Mouse (Mus musculus) myocyte (in vitro differentiated cells): ENCODE results near the gene Zfp637.

Experiments
- E2F4 ChIP-seq: IDR thresholded peaks from one replicate; pipeline ENCODE4 v1.6.1; 2011; ENCODE audit warnings: mild to moderate bottlenecking, control low read depth, moderate library complexity; ENCODE audit not compliant: insufficient read depth
- MAX ChIP-seq: IDR thresholded peaks from one replicate; pipeline ENCODE4 v1.6.1; 2011; ENCODE audit warnings: low read depth, mild to moderate bottlenecking, control low read depth
- MYOD1 ChIP-seq, 3 experiments: IDR thresholded peaks; one replicate each; pipeline ENCODE4 v1.6.1; 2011; ENCODE audit warnings: control low read depth in 2 of 3, low read depth in 2 of 3, mild to moderate bottlenecking in 2 of 3, moderate library complexity in 1 of 3; ENCODE audit not compliant: insufficient read length in 2 of 3, control insufficient read depth in 1 of 3
- MYOG ChIP-seq, 3 experiments: IDR thresholded peaks; one replicate each; pipeline ENCODE4 v1.6.1; 2011; ENCODE audit warnings: control low read depth in 2 of 3, low read depth in 2 of 3, mild to moderate bottlenecking in 2 of 3; ENCODE audit not compliant: insufficient read length in 2 of 3, control insufficient read depth in 1 of 3, insufficient read depth in 1 of 3
- POLR2A ChIP-seq: IDR thresholded peaks from one replicate; pipeline ENCODE4 v1.6.1; 2011; ENCODE audit warnings: low read depth, mild to moderate bottlenecking, control low read depth, moderate library complexity; ENCODE audit not compliant: insufficient read length
- POLR2AphosphoS2 ChIP-seq: IDR thresholded peaks from one replicate; pipeline ENCODE4 v1.6.1; 2011; ENCODE audit warnings: low read depth, control low read depth; ENCODE audit not compliant: insufficient read length
- SRF ChIP-seq: IDR thresholded peaks from one replicate; pipeline ENCODE4 v1.6.1; 2011; ENCODE audit warnings: low read depth; ENCODE audit not compliant: control insufficient read depth, insufficient read length
- TCF12 ChIP-seq: IDR thresholded peaks from one replicate; pipeline ENCODE4 v1.6.1; 2011; ENCODE audit warnings: mild to moderate bottlenecking, control low read depth; ENCODE audit not compliant: poor library complexity, insufficient read depth, severe bottlenecking
- TCF3 ChIP-seq: IDR thresholded peaks from one replicate; pipeline ENCODE4 v1.6.1; 2011; ENCODE audit warnings: low read depth, control low read depth; ENCODE audit not compliant: insufficient read length
- USF1 ChIP-seq: IDR thresholded peaks from one replicate; pipeline ENCODE4 v1.6.1; 2011; ENCODE audit warnings: low read depth, mild to moderate bottlenecking, control low read depth, moderate library complexity

DNA sequence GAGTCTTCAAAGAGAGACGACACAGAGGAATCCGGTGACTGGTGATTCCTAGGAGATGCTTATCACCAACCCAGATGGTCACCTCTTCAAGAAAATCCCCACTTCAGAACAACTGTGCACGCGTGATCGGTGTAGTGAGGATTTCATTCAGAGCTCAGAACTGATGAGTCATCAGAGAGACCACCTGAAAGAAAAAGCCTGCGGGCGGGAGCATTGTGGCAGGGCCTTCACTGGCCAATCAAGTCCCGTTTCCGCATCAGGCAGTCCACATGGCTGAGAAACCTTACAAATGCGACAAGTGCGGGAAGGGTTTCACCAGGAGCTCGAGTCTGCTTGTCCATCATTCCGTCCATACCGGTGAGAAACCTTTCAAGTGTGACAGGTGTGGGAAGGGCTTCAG, 30.1 kb downstream of the Zfp637 start:
- TF ChIP-seq TCF3 (no peak), TCF12 (no peak), MYOG (IDR thresholded peaks at IDR 0.05; ENCODE audit: control insufficient read depth in 1 of 3, insufficient read depth in 1 of 3, insufficient read length in 2 of 3, low read depth in 2 of 3) (no peak), POLR2A (no peak), POLR2AphosphoS2 (no peak), MYOD1 (IDR thresholded peaks at IDR 0.05; ENCODE audit: control insufficient read depth in 1 of 3, insufficient read length in 2 of 3, low read depth in 2 of 3) (no peak), SRF (no peak), USF1 (no peak), MAX (no peak), E2F4 (no peak)
